Mouse (Mus musculus) activated CD4-positive, CD25-positive, alpha-beta regulatory T cell, adult 4 months (primary cell): ENCODE measurements around the gene Chic2. TPM values are rescaled to one million over a fixed set of nuclear protein-coding genes. Genes with fewer than 3 reads are reported as not detected.

ENCODE experiments used
- ATAC-seq: one replicate; pipeline ENCODE4 v1.8.0; 2017
- polyA plus RNA-seq, 2 experiments: library from polyadenylated mRNA; unstranded; fragments of 100-300 nt; shearing (Covaris generic); gene quantifications; one replicate each; pipeline ENCODE4 v1.2.1; 2017

Chic2 gene
- polyA plus RNA-seq, 2 experiments from 2014 or later, result 6.0 to 8.1 TPM

DNA sequence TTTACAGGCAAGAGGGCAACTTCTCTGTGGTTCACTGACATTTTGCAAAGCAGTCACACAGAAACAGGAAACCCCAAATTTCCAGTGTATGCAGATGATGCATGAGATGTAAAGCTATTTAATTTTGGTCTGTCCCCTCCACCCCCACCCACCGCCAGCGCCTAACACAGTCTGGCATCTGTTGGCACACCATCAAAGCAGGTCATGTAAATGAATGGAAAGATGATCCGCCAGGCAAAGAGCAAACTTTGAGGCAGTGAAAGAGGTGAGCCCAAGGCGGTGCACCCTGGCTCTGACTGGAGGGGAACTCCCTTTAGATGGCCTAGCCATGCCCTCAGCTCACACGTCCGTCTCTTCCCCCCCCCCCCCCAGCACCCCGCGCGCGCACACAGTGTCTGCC lies 22.1 kb upstream of the Chic2 start:
- peak; percentile 81 for ATAC-seq

GRCm38 (mm10) chr5:75063177-75063576 lies 18.6 kb upstream of the Chic2 start:
- ATAC-seq, result no peak

- no peak for ATAC-seq
Measured at GRCm38 (mm10) chr5:75051109-75051508, 6.5 kb upstream of the Chic2 start.

- no peak for ATAC-seq
Measured at GRCm38 (mm10) chr5:75046681-75047321, 2.2 kb upstream of the Chic2 start.

DNA sequence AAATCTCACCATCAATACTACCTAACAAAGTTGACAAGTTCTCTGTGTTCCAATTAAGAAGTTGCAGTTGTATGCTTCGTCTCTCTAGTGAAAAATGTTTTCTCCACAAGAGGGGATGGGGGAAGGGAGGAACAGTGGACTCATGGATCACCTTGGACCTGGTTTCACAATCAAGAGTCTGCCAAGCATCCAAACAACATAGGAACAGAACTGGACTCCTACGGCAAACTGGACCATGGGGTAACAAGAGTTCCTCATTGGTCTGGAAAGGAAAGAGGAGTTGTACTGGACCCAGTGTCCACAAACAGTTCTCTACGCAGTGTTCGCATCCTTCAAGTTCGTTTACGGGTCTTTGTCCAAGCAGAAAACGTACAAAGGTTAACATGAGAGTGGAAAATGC lies 797 bp upstream of the Chic2 start:
- ATAC-seq, result no peak

DNA sequence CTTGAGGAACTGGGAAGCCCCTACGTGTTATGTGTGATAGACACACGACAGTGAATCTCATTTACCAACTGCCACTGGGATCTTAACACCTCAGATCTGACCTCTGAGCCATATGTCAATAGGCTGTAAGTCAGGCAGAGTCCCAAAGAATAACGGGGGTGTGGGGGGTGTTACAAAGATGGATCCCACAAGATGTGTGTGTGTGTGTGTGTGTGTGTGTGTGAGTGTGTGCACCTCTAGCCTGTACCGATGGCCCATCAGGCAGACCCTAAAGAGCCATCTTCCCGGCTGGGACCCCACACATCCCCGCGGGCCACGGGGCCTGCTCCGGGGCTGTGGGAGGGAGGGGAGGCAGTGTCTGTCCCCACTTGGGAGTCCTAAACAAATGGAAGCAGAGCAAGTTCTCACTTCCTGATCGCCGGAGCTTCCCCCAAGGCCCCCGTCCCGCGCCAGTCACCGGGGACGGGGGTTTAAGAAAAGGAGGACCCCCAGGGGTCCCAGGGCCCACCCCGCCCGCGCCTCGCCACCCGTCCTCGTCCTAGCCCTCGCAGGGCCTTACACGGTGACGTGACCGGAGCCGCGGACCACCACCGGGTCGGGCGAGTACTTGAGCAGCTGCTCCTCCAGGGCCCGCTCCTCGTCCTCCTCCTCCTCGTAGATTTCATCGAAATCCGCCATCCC lies 813 bp downstream of the Chic2 start:
- peak; percentile 15 for ATAC-seq

DNA sequence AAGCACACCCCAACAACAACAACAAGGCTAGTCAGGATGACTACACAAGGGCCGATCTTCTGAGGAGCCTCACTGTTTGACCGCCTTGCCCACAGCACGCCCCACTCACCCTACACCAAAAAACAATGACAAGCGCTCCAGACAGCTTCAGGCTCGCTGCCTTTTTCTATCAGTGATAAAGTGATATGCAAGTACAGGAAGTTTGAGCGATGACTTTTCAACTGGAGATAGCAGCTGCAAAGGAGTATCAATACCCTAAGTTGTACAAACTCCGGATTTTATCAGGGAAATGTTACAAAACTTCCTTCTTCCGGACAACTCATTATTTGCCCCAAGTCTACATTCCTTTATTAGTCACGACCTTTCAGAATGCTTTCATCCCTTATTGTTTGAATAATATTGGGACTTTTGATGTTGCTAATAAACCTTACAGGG lies 1.5 kb downstream of the Chic2 start:
- ATAC-seq, result peak; percentile 19

- no peak for ATAC-seq
Measured at GRCm38 (mm10) chr5:75039307-75039706, 5.3 kb downstream of the Chic2 start.

GRCm38 (mm10) chr5:75035475-75035874 lies 9.1 kb downstream of the Chic2 start:
- peak; percentile 70 for ATAC-seq

DNA sequence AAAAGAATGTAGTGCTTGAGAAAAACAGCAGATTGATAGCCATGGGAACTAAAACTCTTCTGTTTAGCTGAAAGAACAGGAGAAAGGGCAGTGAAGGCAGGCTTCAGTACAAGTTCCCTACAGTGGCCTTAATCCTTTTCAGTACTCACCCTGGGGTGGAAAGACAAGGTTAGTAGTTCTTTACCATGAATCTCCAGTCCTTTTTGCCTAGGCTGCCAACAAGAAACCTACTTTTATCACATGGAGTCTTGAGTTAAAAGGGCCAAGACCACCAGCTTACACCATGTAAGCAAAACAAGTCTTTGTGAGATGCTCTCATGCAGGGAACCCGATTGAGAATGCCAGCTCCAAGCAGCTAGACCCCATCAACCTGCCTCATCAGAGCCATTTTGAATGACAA lies 29.8 kb downstream of the Chic2 start:
- no peak for ATAC-seq

- no peak for ATAC-seq
Measured at GRCm38 (mm10) chr5:75012771-75013421, 31.7 kb downstream of the Chic2 start.

GRCm38 (mm10) chr5:75011985-75012738 lies 32.4 kb downstream of the Chic2 start:
- ATAC-seq, result no peak

- ATAC-seq, result no peak
Measured at GRCm38 (mm10) chr5:75004755-75005154, 39.8 kb downstream of the Chic2 start.

DNA sequence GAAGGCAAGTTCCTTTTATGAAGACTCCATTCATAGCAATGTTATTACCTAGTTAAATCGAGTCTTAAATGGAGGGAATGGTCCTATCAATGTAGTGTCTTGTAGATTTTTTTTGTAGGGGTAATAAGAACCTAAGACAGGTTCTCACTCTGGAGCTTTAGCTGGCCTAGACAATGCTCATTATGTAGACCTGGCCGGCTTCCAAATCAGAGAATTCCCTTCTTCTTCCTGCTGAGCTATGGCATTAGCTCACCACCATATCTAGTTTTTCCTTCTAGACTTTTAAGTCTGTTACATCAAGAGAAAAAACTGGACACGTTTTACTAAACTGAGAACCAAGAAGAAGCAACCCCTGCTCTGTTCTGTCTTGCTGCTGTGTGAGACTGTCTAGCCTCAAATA lies 42.5 kb downstream of the Chic2 start:
- ATAC-seq, result no peak

DNA sequence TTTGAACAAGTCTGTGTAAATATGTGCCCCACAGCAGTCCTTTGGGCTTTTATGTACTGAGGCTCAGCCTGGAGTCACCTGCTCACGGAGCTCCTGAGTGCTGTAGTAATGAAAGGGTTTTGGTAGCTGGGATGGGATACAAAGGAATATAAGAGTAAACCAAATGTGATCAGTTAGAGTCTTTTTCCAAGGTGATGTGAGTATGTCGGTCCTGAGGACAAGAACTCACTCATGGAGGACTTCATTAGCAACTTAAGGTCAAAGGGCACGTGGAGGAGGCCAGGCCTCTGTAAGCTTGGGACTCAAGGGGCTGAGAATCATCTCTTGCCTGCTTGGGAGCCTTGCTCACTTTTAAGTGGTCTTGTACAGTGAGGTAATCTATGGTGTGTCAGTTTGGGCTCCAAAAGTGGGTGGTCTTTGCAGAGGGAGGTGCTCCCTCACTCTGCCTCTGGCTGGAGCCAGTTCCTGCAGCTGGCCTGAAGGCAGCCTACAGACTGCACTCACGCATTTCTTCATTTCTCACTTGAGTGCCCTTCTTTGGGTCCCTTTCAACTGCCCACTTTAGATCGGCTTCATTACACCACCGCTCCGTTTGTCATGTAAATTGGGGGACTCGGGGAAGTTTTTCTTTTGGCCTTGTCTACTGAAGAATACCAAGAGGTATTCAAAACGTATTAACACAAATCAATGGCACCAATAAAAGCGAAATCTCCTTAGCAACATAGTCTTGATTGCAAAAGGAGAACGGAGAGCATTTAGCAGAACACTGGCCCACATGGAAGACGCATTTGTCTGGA lies 45.7 kb downstream of the Chic2 start:
- ATAC-seq, result no peak

GRCm38 (mm10) chr5:74994947-74995346 lies 49.6 kb downstream of the Chic2 start:
- no peak for ATAC-seq

- ATAC-seq, result no peak
Measured at GRCm38 (mm10) chr5:74984101-74984500, 60.5 kb downstream of the Chic2 start.

- ATAC-seq, result no peak
Measured at GRCm38 (mm10) chr5:74980574-74980973, 64.0 kb downstream of the Chic2 start.

GRCm38 (mm10) chr5:74980154-74980553 lies 64.4 kb downstream of the Chic2 start:
- ATAC-seq, result no peak

DNA sequence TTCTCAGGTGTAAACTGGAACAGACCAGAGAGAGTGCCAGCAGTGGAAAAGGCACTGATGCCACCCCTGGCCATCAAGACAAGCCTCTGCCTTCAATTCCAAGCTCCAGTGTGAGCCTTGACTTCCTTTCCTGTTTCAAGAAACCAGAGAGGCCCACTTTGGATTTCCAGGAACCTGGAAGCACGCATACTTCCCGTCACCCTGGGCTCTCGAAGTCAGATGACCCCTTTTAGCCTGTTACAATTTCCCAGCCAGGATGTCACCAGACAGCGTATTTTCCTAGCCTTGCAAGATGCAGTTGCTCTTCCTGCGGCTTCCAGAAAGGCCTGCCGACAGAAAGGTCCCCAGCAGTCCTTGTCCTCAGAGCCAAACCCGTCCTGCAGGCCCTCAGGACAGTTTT lies 65.0 kb downstream of the Chic2 start:
- no peak for ATAC-seq

DNA sequence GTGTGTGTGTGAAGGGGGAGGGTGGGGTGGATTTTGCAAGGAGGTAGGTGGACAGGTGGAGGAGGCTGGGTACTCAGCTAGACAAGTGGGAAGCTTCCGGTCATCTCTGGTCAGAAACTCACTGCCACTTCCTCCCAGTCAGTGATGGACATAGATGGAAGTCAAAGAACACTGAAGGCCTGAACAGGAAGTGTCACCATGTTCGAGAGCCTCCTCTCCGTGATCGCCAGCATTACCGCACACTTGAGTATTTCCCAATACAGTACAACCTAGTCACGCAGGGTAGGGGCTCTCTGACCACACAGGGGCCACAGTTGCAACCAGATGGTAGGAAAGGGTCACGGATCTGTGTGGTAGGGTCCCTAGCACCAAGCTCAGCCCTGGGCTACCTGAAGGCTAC lies 69.1 kb downstream of the Chic2 start:
- ATAC-seq, result no peak

DNA sequence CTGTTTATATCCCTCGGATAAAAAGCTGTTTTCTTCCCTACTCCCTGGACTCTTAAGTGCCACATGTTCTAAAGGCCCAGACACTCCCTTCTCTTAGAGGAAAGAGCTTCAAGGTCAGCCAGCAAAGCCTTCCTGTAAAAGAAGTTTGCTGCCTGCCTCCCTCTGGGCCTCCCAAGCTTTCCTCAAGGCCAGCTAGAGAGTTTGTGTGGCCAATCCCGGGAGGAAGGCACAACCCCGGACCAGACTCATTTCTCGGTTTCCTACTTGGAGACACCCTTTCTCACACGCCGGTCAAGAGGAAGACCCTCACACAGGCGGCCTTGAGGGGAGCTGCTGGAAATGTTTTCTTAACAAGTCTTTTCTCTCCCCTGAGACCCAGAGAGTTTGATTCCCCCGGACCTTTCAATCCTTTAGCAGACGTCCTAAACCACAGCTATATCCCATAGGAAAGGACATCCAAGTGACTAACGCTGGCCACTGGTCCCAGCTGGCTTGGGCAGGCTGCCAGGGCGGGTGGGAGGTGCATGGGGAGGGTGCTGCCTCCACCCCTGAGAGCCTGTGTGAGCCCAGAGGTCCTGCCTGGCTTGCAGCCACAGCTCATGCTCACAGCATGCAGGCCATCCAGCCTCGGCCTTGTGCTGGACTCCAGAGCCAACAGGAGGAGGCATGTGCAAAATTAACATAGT lies 69.7 kb downstream of the Chic2 start:
- ATAC-seq, result no peak
